Mouse (Mus musculus) hindbrain, embryonic 12.5 days (tissue): ENCODE measurements at regions not wholly inside any gene's neighbourhood (a gene's known extent, or its start where the extent isn't known, plus 50 kb on each side); places are given as distances from the start of the nearest gene placed in this dataset.

Experiments
- ATAC-seq: fragments of 200-750 bp; cut with Nextera tagmentation; 2 replicates; pipeline ENCODE4 v1.8.0; 2017; ENCODE audit warnings: moderate TSS enrichment; ENCODE audit not compliant: low FRiP score
- H3K27ac ChIP-seq: fragments of 300-500 bp; sonication (generic); 2 replicates; pipeline ENCODE4 v1.5.1; 2016; ENCODE audit warnings: mild to moderate bottlenecking
- H3K27me3 ChIP-seq: fragments of 300-500 bp; sonication (generic); 2 replicates; pipeline ENCODE4 v1.6.1; 2016; ENCODE audit warnings: mild to moderate bottlenecking
- H3K36me3 ChIP-seq: fragments of 300-500 bp; sonication (generic); 2 replicates; pipeline ENCODE4 v1.6.1; 2016; ENCODE audit warnings: mild to moderate bottlenecking
- H3K4me1 ChIP-seq: fragments of 300-500 bp; sonication (generic); 2 replicates; pipeline ENCODE4 v1.6.1; 2016
- H3K4me2 ChIP-seq: fragments of 300-500 bp; sonication (generic); replicated peaks from 2 replicates; pipeline ENCODE4 v1.6.1; 2016; ENCODE audit warnings: mild to moderate bottlenecking
- H3K4me3 ChIP-seq: fragments of 300-500 bp; sonication (generic); 2 replicates; pipeline ENCODE4 v1.5.1; 2016; ENCODE audit warnings: mild to moderate bottlenecking
- H3K9ac ChIP-seq: fragments of 300-500 bp; sonication (generic); 2 replicates; pipeline ENCODE4 v1.6.1; 2016; ENCODE audit warnings: mild to moderate bottlenecking, moderate library complexity
- H3K9me3 ChIP-seq: fragments of 300-500 bp; sonication (generic); replicated peaks from 2 replicates; pipeline ENCODE4 v1.6.1; 2016; ENCODE audit warnings: mild to moderate bottlenecking
- WGBS: fragments of 180-500 bp; shearing (Covaris S2); methylation state at CpG from one replicate; pipeline ENCODE4 v1.1.7; 2016; 5-methylcytosine and 5-hydroxymethylcytosine counted together

- H3K4me3 ChIP-seq: no peak overlapping the region
- WGBS: 36% methylated on average over 4 of the region's 4 CpGs
- H3K4me2 ChIP-seq: no peak overlapping the region
- H3K36me3 ChIP-seq: no peaks in the 10 kb centered on the region
- ATAC-seq: no peak
- no peaks in the 10 kb centered on the region for H3K9me3 ChIP-seq
- no peak overlapping the region for H3K27ac ChIP-seq
- H3K4me1 ChIP-seq: no peaks in the 10 kb centered on the region
- H3K9ac ChIP-seq: no peak overlapping the region
- H3K27me3 ChIP-seq: no peaks in the 10 kb centered on the region
These were observed 682.6 kb upstream of the Tmem132c start for GRCm38 (mm10) chr5:126559011-126559410.

DNA sequence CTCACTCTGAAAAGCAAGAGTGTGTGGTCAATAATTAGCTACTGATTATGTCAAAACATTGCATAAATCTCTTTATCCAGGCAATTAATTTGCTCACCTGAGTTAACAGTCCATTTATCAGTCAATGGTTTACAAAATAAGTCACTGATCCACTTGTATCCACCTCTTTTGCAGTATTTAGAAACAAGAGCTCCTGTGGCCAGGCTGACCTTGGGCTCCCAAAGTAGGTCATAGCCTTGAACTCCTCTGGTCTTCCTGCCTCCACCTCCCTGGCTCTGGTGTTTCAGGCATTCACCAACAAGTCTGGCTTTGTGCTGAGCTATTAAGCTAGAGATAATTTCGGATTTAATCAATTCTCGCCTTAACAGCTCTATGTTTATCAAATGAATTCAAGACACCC, 675.8 kb upstream of the Tmem132c start:
- H3K4me2 ChIP-seq: no peak overlapping the region
- no peaks in the 10 kb centered on the region for H3K27me3 ChIP-seq
- ATAC-seq: no peak
- H3K27ac ChIP-seq: no peak overlapping the region
- no peak overlapping the region for H3K9ac ChIP-seq
- 78% methylated on average over 2 of the region's 2 CpGs for WGBS
- H3K4me3 ChIP-seq: no peak overlapping the region
- no peaks in the 10 kb centered on the region for H3K36me3 ChIP-seq
- H3K4me1 ChIP-seq: no peaks in the 10 kb centered on the region
- H3K9me3 ChIP-seq: no peaks in the 10 kb centered on the region

- no peaks in the 10 kb centered on the region for H3K27me3 ChIP-seq
- ATAC-seq: no peak
- WGBS: 84% methylated on average over 6 of the region's 6 CpGs
- H3K9ac ChIP-seq: no peak overlapping the region
- no peak overlapping the region for H3K4me2 ChIP-seq
- H3K36me3 ChIP-seq: no peaks in the 10 kb centered on the region
- H3K4me3 ChIP-seq: no peak overlapping the region
- no peak overlapping the region for H3K27ac ChIP-seq
- no peaks in the 10 kb centered on the region for H3K4me1 ChIP-seq
- no peaks in the 10 kb centered on the region for H3K9me3 ChIP-seq
These were observed 675.4 kb upstream of the Tmem132c start for GRCm38 (mm10) chr5:126566226-126566625.

- Histone ChIP-seq H3K9me3 (no peaks in the 10 kb centered on the region), H3K36me3 (no peaks in the 10 kb centered on the region), H3K9ac (no peak overlapping the region), H3K4me1 (peaks cover 3% of the 10 kb centered on the region; the same call in 1 of the 2 replicates), H3K27ac (no peak overlapping the region), H3K27me3 (no peaks in the 10 kb centered on the region), H3K4me3 (no peak overlapping the region), H3K4me2 (no peak overlapping the region)
- WGBS: 74% methylated on average over 2 of the region's 2 CpGs
- ATAC-seq: no peak
These were observed 667.8 kb upstream of the Tmem132c start for GRCm38 (mm10) chr5:126573766-126574165.

GRCm38 (mm10) chr5:126597786-126598330, 643.8 kb upstream of the Tmem132c start:
- no peak overlapping the region for H3K4me3 ChIP-seq
- WGBS: 52% methylated on average over 12 of the region's 12 CpGs

GRCm38 (mm10) chr5:126599561-126599960, 642.0 kb upstream of the Tmem132c start:
- Histone ChIP-seq H3K27ac (no peak overlapping the region), H3K4me3 (no peak overlapping the region), H3K4me1 (0 out of 2 replicates have a peak, but pooled peaks cover 2% of the 10 kb centered on the region), H3K27me3 (no peaks in the 10 kb centered on the region), H3K9me3 (no peaks in the 10 kb centered on the region), H3K4me2 (no peak overlapping the region), H3K36me3 (no peaks in the 10 kb centered on the region), H3K9ac (no peak overlapping the region)
- no peak for ATAC-seq
- 80% methylated on average over 5 of the region's 5 CpGs for WGBS

More at GRCm38 (mm10) chr5:126597786-126598330, 643.8 kb upstream of the Tmem132c start:
- H3K4me2 ChIP-seq: no peak overlapping the region
- no peaks in the 10 kb centered on the region for H3K27me3 ChIP-seq
- no peak for ATAC-seq
- H3K4me1 ChIP-seq: 0 out of 2 replicates have a peak, but pooled peaks cover 2% of the 10 kb centered on the region
- no peaks in the 10 kb centered on the region for H3K9me3 ChIP-seq
- no peak overlapping the region for H3K27ac ChIP-seq
- H3K9ac ChIP-seq: no peak overlapping the region
- H3K36me3 ChIP-seq: no peaks in the 10 kb centered on the region

GRCm38 (mm10) chr5:126606756-126607155, 634.9 kb upstream of the Tmem132c start:
- WGBS: 83% methylated on average over 5 of the region's 5 CpGs
- Histone ChIP-seq H3K4me3 (no peak overlapping the region), H3K36me3 (no peaks in the 10 kb centered on the region), H3K27me3 (no peaks in the 10 kb centered on the region), H3K9ac (no peak overlapping the region), H3K27ac (no peak overlapping the region), H3K9me3 (no peaks in the 10 kb centered on the region), H3K4me1 (no peaks in the 10 kb centered on the region), H3K4me2 (no peak overlapping the region)
- ATAC-seq: no peak

DNA sequence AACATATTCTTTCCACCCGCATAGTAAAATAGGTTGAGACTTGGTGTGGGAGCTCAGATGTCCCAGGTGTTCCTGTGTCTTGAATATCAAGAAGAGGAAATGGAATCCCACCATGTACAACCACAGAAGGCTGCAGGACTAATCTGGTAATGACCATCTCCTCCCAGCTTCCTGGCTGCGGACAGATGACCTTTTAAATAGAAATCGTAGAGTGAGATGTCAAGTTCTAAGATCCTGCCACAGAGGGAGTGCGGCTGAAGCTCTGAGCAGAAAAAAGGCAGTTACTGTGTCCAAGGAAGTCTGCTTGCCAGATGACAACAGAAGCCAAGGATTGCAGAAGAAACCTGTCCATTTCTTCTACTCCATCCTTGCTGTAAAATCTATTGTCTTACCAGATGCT, 629.0 kb upstream of the Tmem132c start:
- H3K36me3 ChIP-seq: no peaks in the 10 kb centered on the region
- no peak overlapping the region for H3K9ac ChIP-seq
- H3K27ac ChIP-seq: no peak overlapping the region
- WGBS: 89% methylated on average over 4 of the region's 4 CpGs
- no peaks in the 10 kb centered on the region for H3K9me3 ChIP-seq
- no peaks in the 10 kb centered on the region for H3K27me3 ChIP-seq
- no peak overlapping the region for H3K4me2 ChIP-seq
- H3K4me1 ChIP-seq: no peaks in the 10 kb centered on the region
- H3K4me3 ChIP-seq: no peak overlapping the region
- no peak for ATAC-seq

- WGBS: 83% methylated on average over 6 of the region's 6 CpGs
- Histone ChIP-seq H3K9me3 (no peaks in the 10 kb centered on the region), H3K4me3 (no peak overlapping the region), H3K4me2 (no peak overlapping the region), H3K4me1 (no peaks in the 10 kb centered on the region), H3K36me3 (no peaks in the 10 kb centered on the region), H3K27me3 (no peaks in the 10 kb centered on the region), H3K27ac (no peak overlapping the region), H3K9ac (no peak overlapping the region)
- ATAC-seq: no peak
These were observed 619.1 kb upstream of the Tmem132c start for GRCm38 (mm10) chr5:126622551-126622950.

GRCm38 (mm10) chr5:126623205-126623604, 618.4 kb upstream of the Tmem132c start:
- H3K36me3 ChIP-seq: no peaks in the 10 kb centered on the region
- no peaks in the 10 kb centered on the region for H3K9me3 ChIP-seq
- WGBS: 12% methylated on average over 6 of the region's 6 CpGs
- no peak for ATAC-seq
- no peaks in the 10 kb centered on the region for H3K4me1 ChIP-seq
- H3K27ac ChIP-seq: no peak overlapping the region
- no peak overlapping the region for H3K4me2 ChIP-seq
- no peaks in the 10 kb centered on the region for H3K27me3 ChIP-seq
- no peak overlapping the region for H3K4me3 ChIP-seq
- H3K9ac ChIP-seq: no peak overlapping the region

DNA sequence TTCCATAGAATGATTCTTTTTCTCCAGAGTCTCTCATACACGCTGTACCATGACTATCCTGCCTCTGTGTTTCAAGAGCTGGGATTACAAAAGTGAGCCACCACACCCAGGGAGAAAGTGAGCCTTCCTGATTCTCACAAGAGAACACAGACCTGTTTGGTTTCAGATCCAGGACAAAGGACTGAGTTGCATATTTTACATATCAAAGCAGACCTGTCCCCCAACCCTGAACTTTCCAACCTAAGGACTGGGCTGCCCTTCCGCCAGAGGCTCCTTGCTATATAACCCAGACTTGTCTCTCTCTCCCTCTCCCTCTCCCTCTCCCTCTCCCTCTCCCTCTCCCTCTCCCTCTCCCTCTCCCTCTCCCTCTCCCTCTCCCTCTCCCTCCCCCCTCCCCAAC, 611.8 kb upstream of the Tmem132c start:
- Histone ChIP-seq H3K4me1 (no peaks in the 10 kb centered on the region), H3K9ac (no peak overlapping the region), H3K27ac (no peak overlapping the region), H3K4me3 (no peak overlapping the region), H3K27me3 (no peaks in the 10 kb centered on the region), H3K36me3 (no peaks in the 10 kb centered on the region), H3K4me2 (no peak overlapping the region), H3K9me3 (no peaks in the 10 kb centered on the region)
- 38% methylated on average over 2 of the region's 2 CpGs for WGBS
- no peak for ATAC-seq

GRCm38 (mm10) chr5:126650415-126650814, 591.2 kb upstream of the Tmem132c start:
- no peak for ATAC-seq
- Histone ChIP-seq H3K36me3 (no peaks in the 10 kb centered on the region), H3K9me3 (no peaks in the 10 kb centered on the region), H3K9ac (no peak overlapping the region), H3K4me1 (no peaks in the 10 kb centered on the region), H3K27ac (no peak overlapping the region), H3K27me3 (no peaks in the 10 kb centered on the region), H3K4me2 (no peak overlapping the region), H3K4me3 (no peak overlapping the region)
- 80% methylated on average over 7 of the region's 7 CpGs for WGBS

- H3K4me3 ChIP-seq: no peak overlapping the region
- no peaks in the 10 kb centered on the region for H3K9me3 ChIP-seq
- H3K27ac ChIP-seq: no peak overlapping the region
- H3K36me3 ChIP-seq: no peaks in the 10 kb centered on the region
- WGBS: 20% methylated on average over 3 of the region's 3 CpGs
- ATAC-seq: no peak
- no peaks in the 10 kb centered on the region for H3K27me3 ChIP-seq
- no peak overlapping the region for H3K9ac ChIP-seq
- H3K4me1 ChIP-seq: no peaks in the 10 kb centered on the region
- no peak overlapping the region for H3K4me2 ChIP-seq
These were observed 590.2 kb upstream of the Tmem132c start for GRCm38 (mm10) chr5:126651367-126651766.
